Mouse (Mus musculus) kidney, postnatal 14 days (tissue): ENCODE measurements around the gene Gng12.
"Not testable (repeated sequence)": the region's sequence is repeated elsewhere in the genome, so short reads cannot be mapped to it uniquely, and the experiment has no call there.

ENCODE experiments used
- DNase-seq: peaks from one replicate; pipeline ENCODE4 v3.0.0; 2022; ENCODE audit warnings: mixed read lengths

Gene Gng12

GRCm38 (mm10) chr6:66994981-66995380 is 98.8 kb downstream of the Gng12 start:
- no peak for DNase-seq

GRCm38 (mm10) chr6:66995825-66996224 is 99.6 kb downstream of the Gng12 start:
- DNase-seq = no peak

DNA sequence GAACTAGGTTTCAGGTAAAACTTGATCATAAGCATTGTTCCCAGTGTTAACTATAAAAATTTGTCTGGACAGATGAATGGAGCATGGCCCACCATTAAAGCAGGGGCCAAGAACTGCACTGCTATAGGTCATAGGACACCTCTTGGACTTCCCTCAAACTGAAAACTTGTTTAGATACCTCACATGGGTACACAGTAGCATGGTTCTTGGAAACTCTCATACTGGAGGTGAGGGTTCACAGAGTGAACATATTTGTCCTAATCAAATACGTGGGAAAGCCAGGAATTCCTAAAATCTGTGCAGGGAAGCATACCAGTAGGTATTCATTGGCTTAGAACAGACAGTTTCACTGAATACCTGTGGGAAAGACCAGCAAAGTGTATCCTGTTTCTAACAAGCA is 100.1 kb downstream of the Gng12 start:
- DNase-seq = no peak

DNA sequence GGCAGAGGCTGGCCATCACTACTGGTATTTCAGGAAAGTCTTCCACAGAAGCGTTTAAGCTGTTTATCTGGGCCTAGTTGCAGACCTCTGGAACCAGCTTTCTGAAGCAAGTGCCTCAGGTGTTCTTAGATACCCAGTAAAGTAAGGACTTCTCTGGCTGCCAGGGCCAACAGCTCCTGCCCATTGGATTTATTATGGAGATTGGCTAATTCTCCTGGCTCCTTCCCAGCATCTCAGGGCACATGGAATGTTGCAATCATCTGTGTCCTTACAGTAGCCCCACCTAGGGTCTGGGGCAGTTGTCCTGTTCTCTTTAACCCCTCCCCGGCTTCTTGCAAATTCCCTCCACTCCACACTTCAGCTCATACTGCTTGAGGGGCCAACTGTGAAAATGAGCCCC is 102.4 kb downstream of the Gng12 start:
- peak; percentile 76 for DNase-seq

- no peak for DNase-seq
Measured at GRCm38 (mm10) chr6:66999800-67000199, 103.6 kb downstream of the Gng12 start.

GRCm38 (mm10) chr6:67009888-67010287 is 113.7 kb downstream of the Gng12 start:
- DNase-seq = no peak

GRCm38 (mm10) chr6:67010370-67011216 is 114.4 kb downstream of the Gng12 start:
- no peak for DNase-seq

- no peak for DNase-seq
Measured at GRCm38 (mm10) chr6:67011217-67011518, 115.0 kb downstream of the Gng12 start.

GRCm38 (mm10) chr6:67013293-67013948 is 117.2 kb downstream of the Gng12 start:
- peak; percentile 52 for DNase-seq

DNA sequence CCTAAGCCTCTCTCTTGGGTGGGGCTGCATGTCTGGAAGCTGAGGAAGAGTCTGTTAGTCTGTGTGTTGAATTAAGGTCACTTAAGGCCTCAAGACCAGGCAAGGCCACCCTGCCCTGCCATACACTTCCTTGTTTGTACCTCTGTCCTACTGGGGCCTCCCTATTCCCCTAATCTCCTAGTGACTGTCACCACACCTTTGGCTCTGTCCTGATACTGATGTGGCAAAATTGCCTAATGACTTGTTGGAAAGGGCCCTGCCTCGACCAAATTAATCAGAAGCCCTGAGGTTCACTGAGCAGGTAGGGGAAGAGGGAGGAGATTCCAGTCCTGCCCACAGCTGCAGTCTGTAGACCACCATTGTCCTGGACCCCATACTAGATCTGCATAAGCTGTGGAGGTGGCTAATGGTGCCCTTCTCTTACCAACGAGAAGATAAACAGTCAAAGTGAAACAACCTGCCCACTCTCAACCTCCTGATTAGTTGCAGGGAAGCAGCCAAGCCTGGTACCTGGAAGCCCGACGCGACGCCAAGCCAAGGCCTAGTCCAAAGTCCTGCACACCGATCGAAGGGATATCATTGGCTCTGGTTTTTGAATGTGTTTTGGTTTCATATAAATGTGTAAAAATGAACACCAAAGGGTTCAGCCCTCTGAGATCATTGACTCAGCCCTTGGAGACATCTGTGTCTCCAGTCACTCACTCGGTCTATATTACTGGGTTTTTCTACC is 117.9 kb downstream of the Gng12 start:
- DNase-seq = no peak

- peak; percentile 61 for DNase-seq
Measured at GRCm38 (mm10) chr6:67014679-67015075, 118.5 kb downstream of the Gng12 start.

GRCm38 (mm10) chr6:67015739-67016519 is 119.7 kb downstream of the Gng12 start:
- peak; percentile 55 for DNase-seq

- no peak for DNase-seq
Measured at GRCm38 (mm10) chr6:67016520-67017111, 120.4 kb downstream of the Gng12 start.

DNA sequence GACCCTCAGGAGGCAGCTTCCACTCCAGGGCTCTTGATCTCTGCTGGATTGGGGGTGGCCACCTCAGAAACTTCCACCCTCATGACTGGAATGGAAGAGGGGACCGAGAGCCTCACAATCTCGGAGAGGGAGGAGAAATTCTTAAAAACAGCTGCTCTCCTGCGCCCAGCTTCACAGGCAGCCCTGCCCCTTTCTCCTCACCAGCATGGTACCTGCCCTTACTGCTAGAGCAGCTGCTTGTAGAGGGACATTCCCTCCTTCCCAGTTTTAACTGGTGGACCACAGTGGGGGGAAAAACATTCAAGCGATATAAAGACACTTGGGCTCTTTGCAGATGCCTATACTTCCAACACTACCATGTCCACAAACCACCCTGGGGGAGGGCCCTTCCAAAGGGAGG is 122.2 kb downstream of the Gng12 start:
- no peak for DNase-seq

- DNase-seq = not testable (repeated sequence)
Measured at GRCm38 (mm10) chr6:67019001-67019400, 122.8 kb downstream of the Gng12 start.

DNA sequence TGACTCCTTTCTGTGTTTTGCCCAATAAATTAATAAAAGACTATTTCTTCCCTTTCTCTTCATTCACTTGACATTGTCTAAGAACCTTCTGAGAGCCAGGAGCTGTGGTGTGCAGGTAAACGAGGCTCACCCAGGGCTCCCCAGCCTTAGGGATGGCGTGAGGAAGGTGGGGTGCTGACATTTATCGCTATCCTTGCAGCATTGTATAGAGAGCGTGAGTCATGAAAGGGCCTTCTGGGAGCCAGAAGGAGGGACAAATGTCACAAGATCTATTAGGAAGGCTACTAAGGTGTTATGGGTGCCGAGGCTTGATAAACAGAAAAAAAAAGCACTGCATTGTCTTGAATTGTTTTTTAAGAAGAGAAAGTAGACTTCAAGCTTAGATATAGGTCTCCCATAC is 125.1 kb downstream of the Gng12 start:
- no peak for DNase-seq

GRCm38 (mm10) chr6:67023729-67024128 is 127.5 kb downstream of the Gng12 start:
- no peak for DNase-seq

DNA sequence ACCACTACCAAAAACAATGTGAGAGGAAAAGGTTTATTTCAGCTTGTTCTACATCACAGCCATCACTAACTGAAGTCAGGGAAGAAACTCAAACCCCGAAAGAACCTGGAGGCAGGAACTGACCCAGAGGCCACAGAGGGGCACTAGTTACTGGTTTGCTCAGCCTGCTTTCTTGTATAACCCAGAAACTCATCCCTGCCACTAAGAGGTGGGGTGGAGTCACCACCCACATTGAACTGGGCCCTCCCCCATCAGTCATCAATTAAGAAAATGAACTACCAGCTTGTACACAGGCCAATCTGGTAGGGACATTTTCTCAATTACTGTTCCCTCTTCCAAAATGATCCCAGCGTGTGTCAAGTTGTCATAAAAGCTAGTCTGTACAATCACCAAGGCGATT is 130.5 kb downstream of the Gng12 start:
- no peak for DNase-seq

- DNase-seq = no peak
Measured at GRCm38 (mm10) chr6:67027438-67028142, 131.4 kb downstream of the Gng12 start.

- DNase-seq = no peak
Measured at GRCm38 (mm10) chr6:67029312-67029950, 133.2 kb downstream of the Gng12 start.

- DNase-seq = no peak
Measured at GRCm38 (mm10) chr6:67029987-67030386, 133.8 kb downstream of the Gng12 start.
